Mouse (Mus musculus): ENCODE results near the gene Pou3f3. TPM values are rescaled to one million over a fixed set of nuclear protein-coding genes. Genes with fewer than 3 reads are reported as not detected.

The Pou3f3 gene
- polyA plus RNA-seq, 1 experiment from 2014 or later: 52.0 TPM

DNA sequence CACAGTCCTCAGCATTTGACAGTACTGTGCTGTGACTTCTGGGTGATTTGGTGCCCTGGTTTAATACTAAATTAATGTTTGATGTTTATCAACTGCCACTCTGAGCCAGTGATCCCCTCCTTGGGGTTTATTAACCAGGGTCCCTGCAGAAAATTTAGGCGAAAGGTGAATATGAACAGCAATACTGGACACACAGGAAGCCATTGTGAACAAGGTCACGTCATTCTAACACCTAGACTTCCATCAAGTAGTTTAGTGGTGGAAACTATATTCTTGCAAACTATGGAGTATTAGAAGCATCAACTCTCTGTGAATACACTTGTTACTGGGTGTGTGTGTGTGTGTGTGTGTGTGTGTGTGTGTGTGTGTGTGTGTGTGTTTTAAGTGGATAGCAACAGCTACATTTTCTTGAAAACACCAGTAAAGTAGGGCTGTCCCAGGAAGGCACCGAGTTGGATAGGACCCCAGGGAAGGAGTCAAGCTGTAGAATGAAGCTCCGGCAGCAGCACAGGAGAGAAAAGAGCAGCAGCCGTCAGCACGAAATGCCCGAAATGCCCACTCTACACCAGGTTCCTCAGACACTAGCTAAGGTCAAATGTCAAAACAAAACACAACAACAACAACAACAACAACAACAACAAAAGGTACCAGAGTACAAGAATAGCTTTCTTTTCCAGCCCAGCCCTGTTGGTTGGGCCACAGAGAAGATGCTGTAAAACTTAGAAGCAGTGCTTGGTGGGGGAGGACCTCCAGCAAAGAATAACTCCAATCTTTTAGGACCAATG is 7.6 kb upstream of the Pou3f3 start:
- H3K9ac ChIP-seq (replicated peaks): peak overlapping the region; percentile 90
- 7% methylated on average over 7 of the region's 7 CpGs for WGBS
- no peaks in the 10 kb centered on the region for H3K9me3 ChIP-seq

DNA sequence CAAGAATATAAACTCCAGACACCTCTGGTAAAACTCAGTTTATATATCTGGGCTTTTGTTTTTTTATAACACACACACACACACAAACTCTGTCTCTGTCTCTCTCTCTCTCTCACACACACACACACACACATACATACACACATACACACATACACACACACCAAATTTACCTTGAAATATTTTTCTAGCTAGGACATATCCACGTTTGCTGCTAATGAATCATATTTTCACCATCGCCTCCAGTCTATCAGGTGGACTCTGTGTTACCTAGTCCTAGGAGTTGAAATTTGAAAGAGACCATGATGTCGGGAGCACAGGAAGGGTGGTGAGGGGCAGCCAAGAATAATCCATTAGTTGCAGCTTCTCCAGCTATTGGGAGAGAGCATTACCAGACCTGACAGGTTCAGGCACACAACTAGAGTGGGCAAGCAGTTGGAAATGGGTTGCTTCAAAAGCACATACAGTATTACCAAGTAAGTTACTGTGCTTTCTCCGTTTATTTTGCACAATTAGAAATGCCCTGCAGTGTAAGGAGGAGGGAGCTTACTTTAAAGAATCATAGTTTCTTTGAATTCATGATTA is 6.9 kb upstream of the Pou3f3 start:
- no peaks in the 10 kb centered on the region for H3K36me3 ChIP-seq
- no peaks in the 10 kb centered on the region for H3K27me3 ChIP-seq
- H3K4me3 ChIP-seq: peak overlapping the region; percentile 94
- peaks cover 54% of the 10 kb centered on the region for H3K4me1 ChIP-seq
- H3K9me3 ChIP-seq: no peaks in the 10 kb centered on the region
- peak overlapping the region; percentile 90 for H3K9ac ChIP-seq (replicated peaks)
- peak overlapping the region; percentile 100 for H3K27ac ChIP-seq (replicated peaks)
- no peak for ATAC-seq (replicated peaks)
- 14% methylated on average over 4 of the region's 4 CpGs for WGBS
- peak overlapping the region; percentile 98 for H3K4me2 ChIP-seq (replicated peaks)

More for the DNA sequence above, 7.6 kb upstream of the Pou3f3 start:
- ATAC-seq (replicated peaks): no peak
- peak overlapping the region; percentile 100 for H3K27ac ChIP-seq (replicated peaks)
- no peaks in the 10 kb centered on the region for H3K27me3 ChIP-seq
- H3K4me1 ChIP-seq: peaks cover 61% of the 10 kb centered on the region
- peak overlapping the region; percentile 98 for H3K4me2 ChIP-seq (replicated peaks)
- H3K4me3 ChIP-seq: peak overlapping the region; percentile 94
- no peaks in the 10 kb centered on the region for H3K36me3 ChIP-seq

DNA sequence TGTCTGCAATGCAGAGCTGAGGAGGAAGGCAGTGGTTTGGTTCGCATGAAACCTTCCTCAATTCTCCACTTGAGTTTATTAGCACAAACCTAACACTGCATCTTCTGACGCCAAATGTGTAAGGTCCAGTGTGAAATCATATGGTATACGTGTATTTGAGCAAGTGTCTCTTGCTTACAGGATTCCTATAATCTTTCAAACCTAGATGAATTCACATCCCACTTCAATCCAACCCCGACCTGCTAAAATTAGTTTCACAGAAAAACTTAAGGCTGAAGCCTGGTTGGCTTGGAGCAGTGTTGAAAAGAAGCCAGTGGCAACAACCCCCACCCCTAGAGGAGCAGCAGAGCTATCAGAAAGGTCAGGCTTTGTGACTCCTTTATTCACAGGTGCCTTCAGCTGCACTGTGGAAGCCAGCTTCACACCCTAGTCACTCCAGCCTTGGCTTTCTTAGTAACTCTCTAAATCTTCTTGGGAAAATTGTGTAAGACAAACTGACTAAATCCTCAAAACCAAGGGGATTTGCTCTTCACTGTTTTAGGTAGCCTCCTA is 5.5 kb upstream of the Pou3f3 start:
- H3K27ac ChIP-seq (replicated peaks): peak overlapping the region; percentile 100
- no peaks in the 10 kb centered on the region for H3K36me3 ChIP-seq
- 3% methylated on average over 4 of the region's 4 CpGs for WGBS
- H3K4me2 ChIP-seq (replicated peaks): peak overlapping the region; percentile 98
- peak overlapping the region; percentile 90 for H3K9ac ChIP-seq (replicated peaks)
- no peak for ATAC-seq (replicated peaks)
- H3K4me3 ChIP-seq: peak overlapping the region; percentile 94
- H3K27me3 ChIP-seq: no peaks in the 10 kb centered on the region
- H3K4me1 ChIP-seq: peaks cover 41% of the 10 kb centered on the region
- no peaks in the 10 kb centered on the region for H3K9me3 ChIP-seq

DNA sequence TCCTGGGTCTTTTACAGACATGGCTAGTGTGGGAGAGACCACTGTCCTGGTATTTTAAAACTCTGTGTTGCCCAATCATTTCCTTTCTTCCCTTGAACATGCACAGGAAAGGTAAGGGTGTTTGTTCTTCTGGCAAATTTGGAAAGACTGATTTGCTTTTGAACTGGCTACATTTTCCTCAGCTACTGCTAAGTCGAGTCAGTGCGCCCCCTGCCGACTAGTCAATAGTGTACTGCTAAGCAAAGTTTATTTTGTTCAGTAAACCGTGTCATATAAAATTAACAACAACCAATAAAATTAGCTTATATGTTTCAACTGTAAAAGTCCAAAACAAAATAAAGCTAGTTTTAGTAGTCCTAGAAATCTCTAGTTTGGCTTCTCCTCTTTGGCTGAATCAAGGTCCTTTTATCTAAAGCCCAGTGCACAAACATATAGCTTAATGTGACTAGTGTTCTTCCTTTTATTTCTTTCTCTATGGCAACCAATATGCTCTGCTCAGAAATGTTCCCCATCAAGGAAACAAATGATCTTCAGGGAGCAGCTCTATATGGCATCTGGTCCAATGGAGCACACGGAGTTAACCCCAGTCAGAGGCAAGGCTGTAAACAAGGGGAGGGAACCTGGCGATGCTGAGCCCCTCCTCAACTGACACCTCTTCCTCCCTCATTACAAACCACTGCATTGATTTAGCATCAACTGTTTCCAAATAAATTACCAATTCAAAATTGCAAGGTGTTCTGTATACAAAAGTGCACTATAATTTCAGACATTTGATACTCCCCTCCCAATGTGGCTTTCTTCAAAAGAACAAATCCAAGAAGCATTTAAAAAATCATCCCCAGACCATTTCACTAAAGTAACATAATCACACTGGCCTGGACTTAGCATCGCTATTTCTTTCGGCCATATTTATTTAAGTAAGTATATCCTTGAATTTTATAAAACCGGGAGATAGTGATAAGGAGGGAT is 4.1 kb upstream of the Pou3f3 start:
- ATAC-seq (replicated peaks): no peak
- Histone ChIP-seq H3K9ac (replicated peaks) (peak overlapping the region; percentile 90), H3K27me3 (no peaks in the 10 kb centered on the region), H3K4me1 (peaks cover 32% of the 10 kb centered on the region), H3K36me3 (no peaks in the 10 kb centered on the region), H3K4me3 (peak overlapping the region; percentile 94), H3K27ac (replicated peaks) (peak overlapping the region; percentile 100), H3K9me3 (no peaks in the 10 kb centered on the region), H3K4me2 (replicated peaks) (peak overlapping the region; percentile 98)
- 2% methylated on average over 9 of the region's 9 CpGs for WGBS

DNA sequence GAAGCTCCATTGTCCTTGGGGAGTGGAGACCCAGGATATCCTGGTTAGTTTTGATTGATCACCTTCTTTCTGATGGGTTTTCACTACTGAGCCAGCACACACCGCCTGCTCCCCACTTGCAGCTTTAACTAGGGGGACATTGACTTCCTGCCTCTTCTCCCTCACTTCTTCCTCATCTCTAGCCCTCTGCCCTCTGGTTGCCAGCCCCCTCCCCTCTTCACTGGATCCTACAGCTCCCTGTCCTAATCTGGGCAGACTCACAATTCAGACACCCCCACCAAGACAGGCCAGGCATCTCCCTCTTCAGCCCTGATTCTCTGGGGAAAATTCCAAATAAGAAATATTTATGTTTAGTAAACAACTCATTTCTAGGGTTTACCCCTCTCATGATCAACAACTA is 3.3 kb upstream of the Pou3f3 start:
- Histone ChIP-seq H3K4me2 (replicated peaks) (peak overlapping the region; percentile 98), H3K36me3 (no peaks in the 10 kb centered on the region), H3K9me3 (no peaks in the 10 kb centered on the region), H3K4me3 (peak overlapping the region; percentile 94), H3K9ac (replicated peaks) (peak overlapping the region; percentile 90), H3K4me1 (peaks cover 28% of the 10 kb centered on the region), H3K27me3 (no peaks in the 10 kb centered on the region), H3K27ac (replicated peaks) (peak overlapping the region; percentile 100)
- no peak for ATAC-seq (replicated peaks)
- WGBS: 7% methylated on average over 1 of the region's 1 CpGs

DNA sequence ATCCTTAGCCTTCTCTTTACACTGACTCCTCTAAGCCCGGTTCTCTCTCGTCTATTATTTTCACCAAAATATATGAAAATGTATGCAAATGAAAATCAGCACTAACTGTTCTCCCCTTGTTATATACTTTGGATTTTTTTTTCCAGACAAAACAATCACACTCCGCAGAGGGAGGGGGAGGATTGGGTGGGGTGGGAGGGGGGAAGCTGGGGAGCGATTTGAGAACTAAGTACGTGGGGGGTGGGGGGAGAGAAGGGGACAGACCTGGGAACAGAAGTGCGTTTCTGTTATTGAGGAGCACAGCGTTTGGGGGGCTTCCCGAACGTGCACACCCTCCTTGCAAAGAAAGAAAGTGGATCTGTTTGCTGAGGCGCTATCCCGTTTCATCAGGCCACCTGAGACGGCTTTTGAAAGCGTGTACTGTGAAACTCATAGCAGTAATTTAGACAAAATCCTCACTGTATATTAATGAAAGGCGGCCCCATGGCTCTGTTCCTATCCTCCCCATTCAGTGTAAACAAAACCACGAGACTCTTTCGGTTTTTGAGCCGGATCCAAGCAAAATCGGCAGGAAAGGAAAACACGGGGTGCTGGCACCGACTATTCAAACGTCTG is 2.4 kb upstream of the Pou3f3 start:
- under 1% methylated on average over 21 of the region's 21 CpGs for WGBS
- no peaks in the 10 kb centered on the region for H3K9me3 ChIP-seq
- H3K27me3 ChIP-seq: no peaks in the 10 kb centered on the region
- peak overlapping the region; percentile 98 for H3K4me2 ChIP-seq (replicated peaks)
- peak overlapping the region; percentile 100 for H3K27ac ChIP-seq (replicated peaks)
- H3K4me1 ChIP-seq: peaks cover 19% of the 10 kb centered on the region
- peak overlapping the region; percentile 94 for H3K4me3 ChIP-seq
- H3K9ac ChIP-seq (replicated peaks): peak overlapping the region; percentile 90
- H3K36me3 ChIP-seq: no peaks in the 10 kb centered on the region
- ATAC-seq (replicated peaks): peak; percentile 23

DNA sequence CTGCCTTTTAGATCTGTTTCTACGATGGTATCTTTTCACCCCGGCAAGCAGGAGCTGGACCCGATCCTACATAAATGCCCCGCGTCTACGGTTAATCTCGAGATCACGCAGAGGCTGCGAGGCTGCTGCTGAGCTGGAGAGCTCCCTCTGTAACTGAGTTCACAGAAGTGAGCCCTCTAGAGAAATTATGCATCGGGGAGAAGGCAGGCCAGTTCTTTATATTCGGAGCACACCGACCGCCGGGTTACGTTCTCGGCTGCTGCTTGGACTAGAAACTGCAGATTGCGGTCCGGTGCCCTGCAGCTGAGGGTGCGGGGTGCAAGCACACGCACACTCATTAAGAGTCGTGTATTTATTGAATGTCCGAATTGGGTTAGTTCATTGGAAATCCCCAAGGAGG is 1.7 kb upstream of the Pou3f3 start:
- peak overlapping the region; percentile 90 for H3K9ac ChIP-seq (replicated peaks)

DNA sequence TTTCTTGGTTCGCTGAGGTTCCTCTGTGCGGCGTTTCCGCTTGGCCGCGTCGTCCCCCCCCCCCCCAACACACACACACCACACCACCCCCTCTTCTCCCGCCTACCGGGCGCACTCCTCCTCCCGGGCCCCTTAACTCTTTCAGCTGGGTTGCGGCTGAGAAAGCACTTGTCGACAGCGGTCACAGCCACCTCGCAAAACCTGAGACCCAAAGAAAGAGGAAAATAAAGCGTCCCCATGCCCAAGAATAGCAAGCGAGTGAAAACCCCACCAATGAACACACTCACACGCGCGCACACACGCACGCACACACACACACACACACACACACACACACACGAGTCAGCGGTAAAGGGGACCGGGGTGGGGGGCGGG is 1.3 kb upstream of the Pou3f3 start:
- ATAC-seq (replicated peaks): peak; percentile 27; the same call in 1 of the 2 replicates

More for the DNA sequence above, 1.7 kb upstream of the Pou3f3 start:
- peak overlapping the region; percentile 98 for H3K4me2 ChIP-seq (replicated peaks)
- under 1% methylated on average over 22 of the region's 22 CpGs for WGBS
- ATAC-seq (replicated peaks): peak; percentile 3; the same call in 1 of the 2 replicates
- H3K36me3 ChIP-seq: no peaks in the 10 kb centered on the region
- H3K27ac ChIP-seq (replicated peaks): peak overlapping the region; percentile 100
- peak overlapping the region; percentile 94 for H3K4me3 ChIP-seq
- no peaks in the 10 kb centered on the region for H3K9me3 ChIP-seq
- H3K4me1 ChIP-seq: peaks cover 14% of the 10 kb centered on the region
- no peaks in the 10 kb centered on the region for H3K27me3 ChIP-seq

DNA sequence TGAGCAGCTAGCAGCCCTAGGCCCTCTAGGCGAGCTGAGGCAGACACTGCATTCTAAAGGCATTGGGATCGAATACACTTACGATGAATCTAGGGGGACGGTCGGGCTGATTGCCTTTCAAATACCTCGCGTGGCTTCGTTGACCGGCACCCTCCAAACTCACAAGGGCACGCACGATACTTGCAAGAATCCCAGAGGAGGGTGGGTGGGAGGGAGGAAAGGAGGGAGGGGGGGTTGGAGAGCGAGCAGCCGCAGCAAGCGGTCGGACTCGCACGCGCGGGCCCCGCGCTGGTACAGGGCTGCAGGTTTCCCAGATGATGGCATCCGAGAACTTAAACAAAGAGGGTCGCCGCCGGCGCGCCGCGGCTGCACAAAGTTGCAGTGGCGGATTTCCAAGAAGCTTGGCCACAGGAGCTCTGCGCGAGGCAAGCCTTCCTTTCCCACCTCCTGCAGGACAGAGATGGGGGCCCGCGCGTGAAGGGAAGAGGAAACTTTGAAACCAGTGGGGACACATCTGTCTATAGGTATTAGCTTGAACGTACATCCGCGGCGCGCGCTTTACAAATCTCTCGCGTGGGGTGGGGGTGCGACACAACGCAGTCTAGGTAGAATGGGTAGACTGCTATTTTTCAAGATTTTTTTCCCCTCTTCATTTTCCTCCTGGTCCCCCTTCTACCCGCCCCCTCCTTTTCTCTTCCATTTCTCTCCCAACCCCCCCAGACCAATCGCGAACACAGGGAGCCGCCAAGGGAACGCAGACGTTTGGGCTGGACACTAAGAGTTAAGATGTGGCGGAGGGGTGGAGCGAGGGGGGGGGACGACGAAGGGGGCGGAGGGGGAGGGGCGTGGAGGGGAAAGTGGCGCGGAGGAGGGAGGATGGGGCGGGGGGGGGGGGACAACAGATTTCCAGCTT is 647 bp upstream of the Pou3f3 start:
- Histone ChIP-seq H3K4me3 (peak overlapping the region; percentile 94), H3K4me2 (replicated peaks) (peak overlapping the region; percentile 98), H3K27ac (replicated peaks) (peak overlapping the region; percentile 100), H3K27me3 (no peaks in the 10 kb centered on the region), H3K9me3 (no peaks in the 10 kb centered on the region), H3K36me3 (no peaks in the 10 kb centered on the region), H3K9ac (replicated peaks) (peak overlapping the region; percentile 90), H3K4me1 (peaks cover 5% of the 10 kb centered on the region; the same call in 1 of the 2 replicates)
- under 1% methylated on average over 57 of the region's 60 CpGs for WGBS
- ATAC-seq (replicated peaks): peak; percentile 57

More for the DNA sequence above, 1.3 kb upstream of the Pou3f3 start:
- peak overlapping the region; percentile 98 for H3K4me2 ChIP-seq (replicated peaks)
- H3K36me3 ChIP-seq: no peaks in the 10 kb centered on the region
- WGBS: under 1% methylated on average over 22 of the region's 26 CpGs
- peak overlapping the region; percentile 94 for H3K4me3 ChIP-seq
- H3K27me3 ChIP-seq: no peaks in the 10 kb centered on the region
- peaks cover 11% of the 10 kb centered on the region; the same call in 1 of the 2 replicates for H3K4me1 ChIP-seq
- peak overlapping the region; percentile 90 for H3K9ac ChIP-seq (replicated peaks)
- H3K27ac ChIP-seq (replicated peaks): peak overlapping the region; percentile 100
- H3K9me3 ChIP-seq: no peaks in the 10 kb centered on the region

DNA sequence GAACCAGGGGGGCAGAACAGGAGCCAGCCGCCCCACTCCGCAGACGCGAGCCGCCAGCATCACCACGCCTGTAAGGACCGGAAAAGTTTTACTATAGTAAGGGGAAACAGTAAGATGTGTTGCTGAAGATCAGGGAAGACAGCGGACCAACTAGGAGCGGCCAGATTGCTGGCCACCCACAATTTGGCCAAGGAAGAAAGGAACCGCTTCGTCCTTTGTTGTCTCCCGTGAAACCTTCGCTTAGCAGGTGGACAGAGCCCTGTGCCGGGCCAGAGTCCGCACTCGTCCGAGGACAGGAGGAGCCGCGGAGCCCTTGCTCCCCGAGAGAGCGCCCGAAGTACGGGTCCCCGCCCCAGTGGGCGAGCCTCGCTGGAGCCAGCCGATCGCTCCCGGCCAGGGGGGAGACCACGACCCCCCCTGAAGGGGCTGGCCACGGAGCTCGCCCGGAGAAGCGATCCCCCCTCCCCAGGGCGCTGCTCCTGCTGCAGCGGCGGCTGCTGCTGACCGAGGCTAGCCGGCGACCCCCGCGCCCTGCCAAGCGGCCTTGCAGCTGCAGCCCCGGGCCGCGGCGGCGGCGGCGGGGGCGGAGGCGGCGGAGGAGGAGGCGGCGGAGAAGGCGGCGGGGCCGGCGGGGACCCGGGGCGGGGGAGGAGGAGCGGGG is 933 bp downstream of the Pou3f3 start:
- Histone ChIP-seq H3K36me3 (no peaks in the 10 kb centered on the region), H3K4me1 (no peaks in the 10 kb centered on the region; the same call in 1 of the 2 replicates), H3K4me3 (peak overlapping the region; percentile 94), H3K9me3 (no peaks in the 10 kb centered on the region), H3K4me2 (replicated peaks) (peak overlapping the region; percentile 54), H3K27me3 (no peaks in the 10 kb centered on the region), H3K27ac (replicated peaks) (peak overlapping the region; percentile 100), H3K9ac (replicated peaks) (peak overlapping the region; percentile 94)
- no peak for ATAC-seq (replicated peaks)
- under 1% methylated on average over 42 of the region's 62 CpGs for WGBS

Data from forebrain, embryonic 15.5 days (tissue).